Mouse (Mus musculus) intestine, postnatal 0 days (tissue): ENCODE data around the gene Mrps34. TPM values are rescaled to one million over a fixed set of nuclear protein-coding genes. Genes with fewer than 3 reads are reported as not detected.

ENCODE experiments used
- ATAC-seq: fragments of 200-750 bp; cut with Nextera tagmentation; 2 replicates; pipeline ENCODE4 v1.8.0; 2017; ENCODE audit warnings: mild to moderate bottlenecking, moderate TSS enrichment, moderate library complexity
- H3K27ac ChIP-seq: fragments of 300-500 bp; sonication (generic); 2 replicates; pipeline ENCODE4 v1.5.1; 2014; ENCODE audit warnings: mild to moderate bottlenecking, low read depth, low read length, moderate library complexity
- H3K27me3 ChIP-seq: fragments of 300-500 bp; sonication (generic); replicated peaks from 2 replicates; pipeline ENCODE4 v1.6.1; 2014; ENCODE audit warnings: low read length, mixed read lengths; ENCODE audit not compliant: control insufficient read depth, insufficient read depth
- H3K36me3 ChIP-seq: fragments of 300-500 bp; sonication (generic); 2 replicates; pipeline ENCODE4 v1.6.1; 2014; ENCODE audit warnings: mild to moderate bottlenecking, moderate library complexity; ENCODE audit not compliant: control insufficient read depth, insufficient read depth
- H3K4me1 ChIP-seq: fragments of 300-500 bp; sonication (generic); replicated peaks from 2 replicates; pipeline ENCODE4 v1.6.1; 2014; ENCODE audit warnings: antibody characterized with exemption, low read length, mixed read lengths; ENCODE audit not compliant: control insufficient read depth, insufficient read depth
- H3K4me2 ChIP-seq: fragments of 300-500 bp; sonication (generic); replicated peaks from 2 replicates; pipeline ENCODE4 v1.6.1; 2014; ENCODE audit warnings: low read depth, mild to moderate bottlenecking, moderate library complexity
- H3K4me3 ChIP-seq: fragments of 300-500 bp; sonication (generic); 2 replicates; pipeline ENCODE4 v1.5.1; 2014; ENCODE audit warnings: low read depth, low read length
- H3K9ac ChIP-seq: fragments of 300-500 bp; sonication (generic); 2 replicates; pipeline ENCODE4 v1.6.1; 2014; ENCODE audit warnings: mild to moderate bottlenecking, low read depth, low read length
- H3K9me3 ChIP-seq: fragments of 300-500 bp; sonication (generic); 2 replicates; pipeline ENCODE4 v1.6.1; 2016; ENCODE audit warnings: mixed run types; ENCODE audit not compliant: control insufficient read depth
- CTCF ChIP-seq: sonication (generic); IDR thresholded peaks from 2 replicates; pipeline ENCODE4 v1.5.1; 2016; ENCODE audit warnings: low read depth, mild to moderate bottlenecking, control low read depth, antibody characterized with exemption, moderate library complexity
- WGBS: fragments of 180-500 bp; shearing (Covaris S2); extraction: QIAGEN DNeasy Blood & Tissue Kit; methylation state at CpG from one replicate; pipeline ENCODE4 v1.1.7; 2014; 5-methylcytosine and 5-hydroxymethylcytosine counted together
- polyA plus RNA-seq: library from polyadenylated mRNA; unstranded; fragments of >200 nt; fragmentation: Nextera tagmentation; extraction: Ambion mirVana; gene quantifications from 2 replicates; pipeline ENCODE4 v1.2.1, GENCODE M21; 2015

Mrps34 gene
- polyA plus RNA-seq, 1 experiment from 2014 or later: 132 TPM

DNA sequence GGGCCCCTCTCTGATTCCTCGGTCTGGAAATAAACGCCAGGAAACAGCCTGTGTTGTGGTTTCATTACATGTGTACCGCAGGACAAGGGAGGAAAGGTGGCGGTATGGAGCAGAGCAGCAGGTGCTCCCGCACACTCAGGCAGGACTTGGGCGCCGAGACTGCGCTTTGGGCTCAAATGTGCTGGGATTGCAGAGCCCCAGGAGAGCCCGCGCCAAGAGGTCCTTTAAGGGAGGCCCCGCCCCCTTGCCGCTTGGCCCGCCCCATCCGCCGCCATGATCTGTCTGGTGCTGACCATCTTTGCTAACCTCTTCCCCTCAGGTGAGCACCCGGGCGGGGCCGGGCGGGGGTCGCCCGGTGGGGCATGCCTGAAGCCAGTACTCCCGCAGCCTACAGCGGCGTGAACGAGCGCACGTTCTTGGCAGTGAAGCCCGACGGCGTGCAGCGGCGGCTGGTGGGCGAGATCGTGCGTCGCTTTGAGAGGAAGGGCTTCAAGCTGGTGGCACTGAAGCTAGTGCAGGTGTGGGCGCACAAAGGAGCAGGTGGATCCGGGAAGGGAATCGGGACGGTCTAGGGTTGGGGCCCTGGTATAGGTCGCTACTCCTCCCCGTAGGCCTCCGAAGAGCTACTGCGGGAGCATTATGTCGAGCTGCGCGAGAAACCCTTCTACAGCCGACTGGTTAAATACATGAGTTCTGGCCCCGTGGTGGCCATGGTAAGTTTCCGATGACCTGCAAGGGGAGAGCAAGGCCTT lies 1.5 kb downstream of the Mrps34 start, which contains the start of gene Nme3:
Gene Nme3 (plus strand): TSS at position 260 of the 752 bp plus-strand sequence.
- Histone ChIP-seq H3K27me3 (no peaks in the 10 kb centered on the region), H3K9ac (peak within 1 kb of the TSS; percentile 88), H3K4me1 (0 out of 2 replicates have a peak, but pooled peaks cover 7% of the 10 kb centered on the region), H3K36me3 (peaks cover 59% of the 10 kb centered on the region), H3K4me2 (peak within 1 kb of the TSS; percentile 94), H3K4me3 (peak within 1 kb of the TSS; percentile 85), H3K27ac (peak within 1 kb of the TSS; percentile 86), H3K9me3 (no peaks in the 10 kb centered on the region)
- 2% methylated on average over 46 of the region's 50 CpGs for WGBS
- ATAC-seq: peak; percentile 53
- TF ChIP-seq CTCF: peak; percentile 55

DNA sequence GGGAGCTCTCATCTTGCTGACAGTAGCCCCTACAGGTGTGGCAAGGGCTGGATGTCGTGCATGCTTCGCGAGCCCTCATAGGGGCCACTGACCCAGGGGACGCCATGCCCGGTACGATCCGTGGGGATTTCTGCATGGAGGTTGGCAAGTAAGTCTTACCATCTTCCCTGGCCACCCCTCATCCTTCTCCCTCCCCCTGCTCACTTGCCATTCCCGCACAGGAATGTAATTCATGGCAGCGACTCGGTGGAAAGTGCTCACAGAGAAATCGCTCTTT lies 2.0 kb downstream of the Mrps34 start:
- Histone ChIP-seq H3K27ac (no peak overlapping the region), H3K4me1 (0 out of 2 replicates have a peak, but pooled peaks cover 7% of the 10 kb centered on the region), H3K27me3 (no peaks in the 10 kb centered on the region), H3K9ac (peak overlapping the region; percentile 88), H3K9me3 (no peaks in the 10 kb centered on the region), H3K36me3 (peaks cover 60% of the 10 kb centered on the region), H3K4me3 (peak overlapping the region; percentile 85), H3K4me2 (peak overlapping the region; percentile 94)
- ATAC-seq: no peak
- WGBS: 17% methylated on average over 11 of the region's 11 CpGs
- TF ChIP-seq CTCF: no peak

DNA sequence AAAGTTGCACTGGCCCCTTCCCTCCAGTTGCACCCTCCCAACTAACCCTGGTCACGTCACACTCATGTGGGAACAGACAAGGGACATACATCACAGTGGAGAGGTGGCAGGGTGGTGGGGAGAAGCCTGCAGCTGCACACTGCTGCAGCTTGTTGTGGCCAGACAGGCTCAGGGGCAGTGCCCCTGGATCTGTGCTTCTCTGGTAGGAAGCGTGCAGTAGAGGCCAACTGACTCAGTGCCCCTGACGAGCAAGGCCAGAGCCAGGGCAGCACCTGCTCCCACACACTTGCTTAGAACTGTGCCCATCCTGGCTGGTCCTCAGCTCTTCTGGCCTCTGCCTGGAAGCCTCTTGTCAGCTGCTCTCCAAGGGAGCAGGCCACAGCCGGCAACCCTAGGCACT lies 2.7 kb downstream of the Mrps34 start:
- no peak for ATAC-seq
- TF ChIP-seq CTCF: no peak
- H3K27me3 ChIP-seq: no peaks in the 10 kb centered on the region
- no peak overlapping the region for H3K27ac ChIP-seq
- peaks cover 60% of the 10 kb centered on the region for H3K36me3 ChIP-seq
- 0 out of 2 replicates have a peak, but pooled peaks cover 7% of the 10 kb centered on the region for H3K4me1 ChIP-seq
- H3K9ac ChIP-seq: no peak overlapping the region
- H3K9me3 ChIP-seq: no peaks in the 10 kb centered on the region
- 67% methylated on average over 4 of the region's 4 CpGs for WGBS
- H3K4me2 ChIP-seq: peak overlapping the region; percentile 94
- H3K4me3 ChIP-seq: peak overlapping the region; percentile 85; the same call in 1 of the 2 replicates

DNA sequence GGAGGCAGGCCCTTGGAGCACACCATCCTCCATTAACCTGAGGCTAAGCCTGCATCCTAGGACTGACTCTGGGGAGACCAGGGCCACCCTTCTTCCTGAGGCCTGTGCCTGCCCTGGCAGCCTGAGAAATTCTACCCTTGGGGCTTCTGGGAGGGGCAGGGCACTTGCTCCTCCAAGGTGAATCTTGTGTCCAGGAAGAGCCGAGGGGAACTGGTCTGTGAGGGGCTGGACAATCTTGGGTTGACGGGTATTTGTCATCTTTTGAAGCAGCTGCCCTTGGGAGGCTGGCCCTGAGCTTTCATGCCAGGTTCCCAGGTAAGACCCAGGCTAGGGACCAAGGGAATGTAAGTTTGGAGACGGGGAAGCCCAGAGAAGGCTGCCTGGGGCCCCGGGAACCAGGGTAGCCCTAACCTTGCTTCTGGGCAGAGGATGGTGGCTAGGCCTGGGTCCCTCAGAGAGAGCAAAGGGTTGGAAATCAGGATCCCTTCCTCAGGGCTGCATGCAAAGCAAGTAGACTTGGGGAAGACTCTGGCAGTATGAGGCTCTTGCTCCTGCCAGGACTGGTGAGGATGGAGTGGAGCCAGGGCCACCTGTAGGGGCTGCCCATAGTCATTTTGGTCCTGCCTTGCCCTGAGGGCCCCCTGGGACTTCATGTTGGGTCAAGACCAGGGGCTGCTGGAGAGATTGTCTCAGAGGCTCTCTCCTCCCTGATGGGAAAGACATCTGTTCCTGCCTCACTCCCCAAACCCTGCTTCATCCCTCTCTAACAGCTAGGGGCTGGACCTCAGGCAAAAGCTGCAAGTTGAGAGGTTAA lies 3.3 kb downstream of the Mrps34 start:
- Histone ChIP-seq H3K4me3 (no peak overlapping the region), H3K4me1 (0 out of 2 replicates have a peak, but pooled peaks cover 7% of the 10 kb centered on the region), H3K9me3 (no peaks in the 10 kb centered on the region), H3K27me3 (no peaks in the 10 kb centered on the region), H3K27ac (no peak overlapping the region), H3K9ac (no peak overlapping the region), H3K4me2 (no peak overlapping the region), H3K36me3 (peaks cover 60% of the 10 kb centered on the region)
- no peak for TF ChIP-seq CTCF
- 77% methylated on average over 4 of the region's 4 CpGs for WGBS
- ATAC-seq: no peak

DNA sequence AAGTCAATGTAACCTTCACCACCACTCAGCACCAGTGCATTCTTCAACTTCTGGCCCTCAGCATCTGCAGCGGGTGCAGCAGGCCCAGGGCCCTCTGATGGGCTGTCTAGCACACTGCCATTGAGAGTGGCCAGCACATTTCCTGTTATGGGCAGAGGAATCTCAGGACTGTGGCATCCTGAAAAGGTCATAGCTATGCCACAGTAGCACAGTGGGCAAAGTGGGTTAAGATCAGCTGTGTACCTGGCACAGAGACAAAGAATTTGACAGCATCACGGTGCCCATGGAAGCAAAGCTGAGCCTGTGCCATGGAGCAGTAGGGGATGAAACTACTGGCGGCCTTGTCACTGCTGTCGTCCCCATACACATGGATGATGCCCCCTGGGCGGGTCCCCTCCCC lies 4.2 kb downstream of the Mrps34 start:
- no peak overlapping the region for H3K27ac ChIP-seq
- H3K36me3 ChIP-seq: peaks cover 62% of the 10 kb centered on the region
- H3K9me3 ChIP-seq: no peaks in the 10 kb centered on the region
- no peak for ATAC-seq
- no peak overlapping the region for H3K4me2 ChIP-seq
- H3K4me3 ChIP-seq: no peak overlapping the region
- TF ChIP-seq CTCF: no peak
- H3K4me1 ChIP-seq: 0 out of 2 replicates have a peak, but pooled peaks cover 3% of the 10 kb centered on the region
- no peak overlapping the region for H3K9ac ChIP-seq
- 82% methylated on average over 5 of the region's 5 CpGs for WGBS
- no peaks in the 10 kb centered on the region for H3K27me3 ChIP-seq

DNA sequence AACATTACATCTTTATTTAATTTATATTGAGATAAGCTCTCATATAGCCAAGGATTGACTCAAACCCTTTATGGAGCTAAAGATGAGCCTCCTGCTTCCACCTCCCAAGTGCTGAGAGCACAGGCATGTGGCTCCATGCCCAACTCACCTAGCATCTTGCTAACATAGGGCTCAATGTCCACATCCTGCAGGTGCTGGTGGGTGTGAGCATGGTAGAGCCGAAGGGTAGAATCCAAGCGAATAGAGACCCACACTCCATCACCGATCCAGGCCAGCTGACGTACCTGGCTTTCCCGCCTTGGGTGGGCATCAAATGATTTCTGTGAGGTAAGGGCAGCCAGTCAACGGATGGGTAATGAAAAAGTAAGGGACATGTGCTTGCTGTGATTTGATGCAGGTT lies 5.1 kb downstream of the Mrps34 start:
- H3K4me2 ChIP-seq: no peak overlapping the region
- peaks cover 71% of the 10 kb centered on the region for H3K36me3 ChIP-seq
- H3K27ac ChIP-seq: no peak overlapping the region
- WGBS: 97% methylated on average over 6 of the region's 6 CpGs
- no peak overlapping the region for H3K4me3 ChIP-seq
- no peaks in the 10 kb centered on the region for H3K4me1 ChIP-seq
- no peak overlapping the region for H3K9ac ChIP-seq
- no peaks in the 10 kb centered on the region for H3K9me3 ChIP-seq
- no peaks in the 10 kb centered on the region for H3K27me3 ChIP-seq
- TF ChIP-seq CTCF: no peak
- ATAC-seq: no peak
